Mouse (Mus musculus) intestine, postnatal 0 days (tissue): ENCODE results near the gene Nxph3. TPM values are rescaled to one million over a fixed set of nuclear protein-coding genes. Genes with fewer than 3 reads are reported as not detected.
A peak's percentile ranks its signal among the peaks of the same experiment; 100 is the strongest.

ENCODE experiments used
- ATAC-seq: fragments of 200-750 bp; cut with Nextera tagmentation; 2 replicates; pipeline ENCODE4 v1.8.0; 2017; ENCODE audit warnings: mild to moderate bottlenecking, moderate TSS enrichment, moderate library complexity
- H3K27ac ChIP-seq: fragments of 300-500 bp; sonication (generic); 2 replicates; pipeline ENCODE4 v1.5.1; 2014; ENCODE audit warnings: mild to moderate bottlenecking, low read depth, low read length, moderate library complexity
- H3K27me3 ChIP-seq: fragments of 300-500 bp; sonication (generic); replicated peaks from 2 replicates; pipeline ENCODE4 v1.6.1; 2014; ENCODE audit warnings: low read length, mixed read lengths; ENCODE audit not compliant: control insufficient read depth, insufficient read depth
- H3K36me3 ChIP-seq: fragments of 300-500 bp; sonication (generic); 2 replicates; pipeline ENCODE4 v1.6.1; 2014; ENCODE audit warnings: mild to moderate bottlenecking, moderate library complexity; ENCODE audit not compliant: control insufficient read depth, insufficient read depth
- H3K4me1 ChIP-seq: fragments of 300-500 bp; sonication (generic); replicated peaks from 2 replicates; pipeline ENCODE4 v1.6.1; 2014; ENCODE audit warnings: antibody characterized with exemption, low read length, mixed read lengths; ENCODE audit not compliant: control insufficient read depth, insufficient read depth
- H3K4me2 ChIP-seq: fragments of 300-500 bp; sonication (generic); replicated peaks from 2 replicates; pipeline ENCODE4 v1.6.1; 2014; ENCODE audit warnings: low read depth, mild to moderate bottlenecking, moderate library complexity
- H3K4me3 ChIP-seq: fragments of 300-500 bp; sonication (generic); 2 replicates; pipeline ENCODE4 v1.5.1; 2014; ENCODE audit warnings: low read depth, low read length
- H3K9ac ChIP-seq: fragments of 300-500 bp; sonication (generic); 2 replicates; pipeline ENCODE4 v1.6.1; 2014; ENCODE audit warnings: mild to moderate bottlenecking, low read depth, low read length
- H3K9me3 ChIP-seq: fragments of 300-500 bp; sonication (generic); 2 replicates; pipeline ENCODE4 v1.6.1; 2016; ENCODE audit warnings: mixed run types; ENCODE audit not compliant: control insufficient read depth
- CTCF ChIP-seq: sonication (generic); IDR thresholded peaks from 2 replicates; pipeline ENCODE4 v1.5.1; 2016; ENCODE audit warnings: low read depth, mild to moderate bottlenecking, control low read depth, antibody characterized with exemption, moderate library complexity
- WGBS: fragments of 180-500 bp; shearing (Covaris S2); extraction: QIAGEN DNeasy Blood & Tissue Kit; methylation state at CpG from one replicate; pipeline ENCODE4 v1.1.7; 2014; 5-methylcytosine and 5-hydroxymethylcytosine counted together
- polyA plus RNA-seq: library from polyadenylated mRNA; unstranded; fragments of >200 nt; fragmentation: Nextera tagmentation; extraction: Ambion mirVana; gene quantifications from 2 replicates; pipeline ENCODE4 v1.2.1, GENCODE M21; 2015

The Nxph3 gene
- polyA plus RNA-seq, 1 experiment from 2014 or later: 0.43 TPM

DNA sequence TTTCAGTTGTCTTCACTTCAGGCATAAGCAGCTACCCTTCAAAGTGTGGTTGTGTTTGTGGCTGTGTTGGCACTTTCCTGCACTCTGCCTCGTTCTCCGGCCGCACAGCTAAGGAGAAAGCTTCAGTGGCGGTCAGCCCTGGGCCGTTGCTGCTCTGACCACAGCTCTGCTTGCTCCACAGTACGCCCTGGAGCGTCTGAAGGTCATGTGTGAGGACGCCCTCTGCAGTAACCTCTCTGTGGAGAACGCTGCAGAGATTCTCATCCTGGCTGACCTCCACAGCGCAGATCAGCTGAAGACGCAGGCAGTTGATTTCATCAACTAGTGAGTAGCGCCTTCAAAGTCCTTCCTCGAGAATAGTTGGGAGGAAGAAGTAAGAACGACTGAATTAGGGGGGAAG is 24.3 kb downstream of the Nxph3 start:
- Histone ChIP-seq H3K9me3 (no peaks in the 10 kb centered on the region), H3K4me1 (no peaks in the 10 kb centered on the region), H3K4me2 (no peak overlapping the region), H3K36me3 (peaks cover 77% of the 10 kb centered on the region), H3K27ac (no peak overlapping the region), H3K4me3 (no peak overlapping the region), H3K9ac (no peak overlapping the region), H3K27me3 (no peaks in the 10 kb centered on the region)
- TF ChIP-seq CTCF: no peak
- ATAC-seq: no peak
- 88% methylated on average over 14 of the region's 14 CpGs for WGBS

DNA sequence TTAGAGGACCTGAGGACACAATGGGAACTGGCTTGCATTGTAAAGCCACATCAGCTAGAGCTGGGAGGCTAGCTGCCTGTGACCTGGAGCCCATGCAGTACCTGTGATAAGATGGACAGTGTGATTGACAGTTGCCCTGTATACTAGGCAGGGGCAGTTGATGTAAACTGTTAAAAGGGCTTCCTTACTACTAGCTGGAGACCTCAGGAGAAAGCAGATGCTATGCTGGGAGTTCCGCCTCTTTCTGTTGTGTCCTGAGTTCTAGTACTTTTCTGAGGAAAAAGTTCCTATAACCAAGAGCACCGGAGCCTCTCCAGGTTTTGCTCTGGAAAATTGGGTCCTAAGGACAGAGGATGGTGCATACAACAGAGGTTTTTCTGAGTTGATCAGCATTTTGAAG is 27.1 kb downstream of the Nxph3 start:
- no peak overlapping the region for H3K27ac ChIP-seq
- no peaks in the 10 kb centered on the region for H3K9me3 ChIP-seq
- no peak for TF ChIP-seq CTCF
- H3K36me3 ChIP-seq: peaks cover 78% of the 10 kb centered on the region
- H3K9ac ChIP-seq: no peak overlapping the region
- no peaks in the 10 kb centered on the region for H3K4me1 ChIP-seq
- WGBS: 97% methylated on average over 2 of the region's 2 CpGs
- H3K4me2 ChIP-seq: no peak overlapping the region
- no peak for ATAC-seq
- H3K27me3 ChIP-seq: no peaks in the 10 kb centered on the region
- H3K4me3 ChIP-seq: no peak overlapping the region

DNA sequence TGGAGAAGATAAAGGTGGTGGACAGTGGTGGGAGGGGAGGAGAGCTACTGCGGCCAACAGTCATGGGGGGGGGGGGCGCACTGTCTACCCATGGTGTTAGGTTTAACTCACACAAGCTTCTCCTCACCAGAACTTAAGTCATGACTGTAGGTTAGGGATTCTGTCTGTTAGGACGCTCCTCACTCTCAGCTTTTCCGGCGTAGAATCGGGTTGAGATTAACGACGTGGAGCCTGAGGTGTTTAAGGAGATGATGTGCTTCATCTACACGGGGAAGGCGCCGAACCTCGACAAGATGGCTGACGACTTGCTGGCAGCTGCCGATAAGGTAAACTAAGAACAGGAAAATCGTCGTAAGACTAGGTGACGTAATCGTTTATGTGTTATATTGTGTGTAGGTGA is 28.7 kb downstream of the Nxph3 start:
- H3K4me1 ChIP-seq: no peaks in the 10 kb centered on the region

DNA sequence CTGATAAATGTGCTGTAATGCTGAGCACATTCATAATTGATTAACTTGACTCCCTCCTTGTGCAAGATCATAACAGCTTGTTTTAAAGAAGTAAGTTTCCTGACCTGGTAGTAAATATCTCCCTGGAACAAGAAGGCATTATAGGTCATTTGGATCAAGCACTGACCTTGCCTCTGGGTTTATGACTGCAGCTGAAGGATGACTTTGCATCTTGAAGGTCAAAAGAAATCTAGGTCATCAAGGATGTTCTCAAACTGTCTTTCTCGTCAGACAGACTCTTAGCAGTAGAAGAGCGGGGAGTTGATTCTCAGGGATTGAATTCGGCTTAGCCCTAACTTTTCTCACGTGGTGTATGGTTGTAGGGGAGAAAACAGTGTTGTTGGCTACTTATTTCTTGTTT is 33.7 kb downstream of the Nxph3 start:
- Histone ChIP-seq H3K9me3 (no peaks in the 10 kb centered on the region), H3K27me3 (no peaks in the 10 kb centered on the region), H3K27ac (no peak overlapping the region), H3K36me3 (peaks cover 49% of the 10 kb centered on the region), H3K4me3 (no peak overlapping the region), H3K9ac (no peak overlapping the region), H3K4me1 (no peaks in the 10 kb centered on the region), H3K4me2 (no peak overlapping the region)
- no peak for TF ChIP-seq CTCF
- WGBS: 87% methylated on average over 4 of the region's 4 CpGs
- no peak for ATAC-seq

More for the DNA sequence above, 28.7 kb downstream of the Nxph3 start:
- 95% methylated on average over 18 of the region's 18 CpGs for WGBS
- Histone ChIP-seq H3K9ac (no peak overlapping the region), H3K27ac (no peak overlapping the region), H3K27me3 (no peaks in the 10 kb centered on the region), H3K4me3 (no peak overlapping the region), H3K4me2 (no peak overlapping the region), H3K9me3 (no peaks in the 10 kb centered on the region), H3K36me3 (peaks cover 70% of the 10 kb centered on the region)
- no peak for ATAC-seq
- no peak for TF ChIP-seq CTCF

DNA sequence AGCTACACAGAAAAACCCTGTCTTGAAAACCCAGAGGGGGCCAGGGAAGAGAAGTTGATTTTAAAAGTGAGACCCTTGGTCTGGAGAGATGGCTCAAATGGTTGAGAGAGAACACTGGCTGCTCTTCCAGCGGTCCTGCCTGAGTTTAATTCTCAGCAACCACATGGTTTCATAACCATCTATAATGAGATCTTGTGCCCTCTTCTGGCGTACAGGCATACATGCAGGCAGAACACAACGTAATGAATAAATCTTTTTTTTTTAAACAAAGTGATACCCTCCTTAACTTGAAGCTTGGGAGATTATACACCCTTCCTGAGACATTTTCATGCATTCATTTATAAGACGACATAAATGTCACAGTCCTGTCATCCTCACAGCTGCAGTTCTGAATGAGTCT is 34.9 kb downstream of the Nxph3 start:
- WGBS: 85% methylated on average over 4 of the region's 4 CpGs

DNA sequence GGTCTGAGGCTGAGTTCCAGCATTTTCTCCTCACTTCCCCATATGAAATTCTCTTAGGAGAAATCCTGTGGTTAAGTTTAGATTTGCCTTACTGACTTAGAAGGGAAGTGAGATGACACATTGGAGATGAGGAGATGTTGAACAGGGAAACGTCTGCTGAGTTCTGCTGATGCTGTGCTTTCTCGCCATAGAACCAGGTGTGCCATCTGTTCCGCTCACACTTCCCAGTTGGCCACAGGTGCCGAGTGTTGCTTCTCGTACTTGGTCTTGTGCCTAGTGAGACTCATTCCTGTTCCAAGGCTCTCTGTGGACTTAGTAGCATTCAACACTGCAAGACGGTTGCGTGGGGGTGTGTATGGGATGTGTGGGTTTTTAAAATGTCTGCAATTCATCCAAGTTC is 38.0 kb downstream of the Nxph3 start:
- Histone ChIP-seq H3K9me3 (no peaks in the 10 kb centered on the region), H3K27me3 (no peaks in the 10 kb centered on the region), H3K4me1 (no peaks in the 10 kb centered on the region), H3K9ac (no peak overlapping the region), H3K36me3 (peaks cover 33% of the 10 kb centered on the region), H3K27ac (no peak overlapping the region), H3K4me3 (no peak overlapping the region), H3K4me2 (no peak overlapping the region)
- no peak for ATAC-seq
- no peak for TF ChIP-seq CTCF
- 87% methylated on average over 7 of the region's 7 CpGs for WGBS

More for the DNA sequence above, 34.9 kb downstream of the Nxph3 start:
- Histone ChIP-seq H3K4me2 (no peak overlapping the region), H3K9ac (no peak overlapping the region), H3K27ac (no peak overlapping the region), H3K36me3 (peaks cover 49% of the 10 kb centered on the region), H3K27me3 (no peaks in the 10 kb centered on the region), H3K9me3 (no peaks in the 10 kb centered on the region), H3K4me1 (no peaks in the 10 kb centered on the region), H3K4me3 (no peak overlapping the region)
- no peak for ATAC-seq
- peak; percentile 50 for TF ChIP-seq CTCF

DNA sequence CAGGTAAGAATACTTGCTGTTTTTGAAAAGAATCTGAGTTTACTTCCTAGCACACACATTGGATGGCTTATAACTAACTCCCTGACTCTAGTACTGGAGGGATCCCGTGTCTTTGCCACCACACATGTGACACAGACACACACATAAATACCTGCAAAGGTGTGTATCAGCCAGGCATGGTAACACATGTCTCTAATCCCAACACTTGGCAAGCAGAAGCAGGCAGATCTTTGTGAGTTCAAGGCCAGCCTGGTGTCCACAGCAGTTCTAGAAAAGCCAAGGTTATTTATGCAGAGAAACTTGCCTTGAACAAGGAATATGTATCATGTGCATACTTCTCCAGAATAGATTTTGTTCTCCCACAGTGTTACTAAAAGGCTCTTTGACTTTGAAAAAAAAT is 40.9 kb downstream of the Nxph3 start:
- no peak overlapping the region for H3K4me2 ChIP-seq
- H3K27ac ChIP-seq: no peak overlapping the region
- H3K4me1 ChIP-seq: no peaks in the 10 kb centered on the region
- no peaks in the 10 kb centered on the region for H3K27me3 ChIP-seq
- H3K36me3 ChIP-seq: peaks cover 37% of the 10 kb centered on the region
- no peak overlapping the region for H3K4me3 ChIP-seq
- ATAC-seq: no peak
- TF ChIP-seq CTCF: no peak
- no peaks in the 10 kb centered on the region for H3K9me3 ChIP-seq
- no peak overlapping the region for H3K9ac ChIP-seq
- 90% methylated on average over 1 of the region's 1 CpGs for WGBS
